Mouse (Mus musculus) thymus, adult 2 months (tissue): Measurements from ENCODE around the gene Nkrf. TPM values are rescaled to one million over a fixed set of nuclear protein-coding genes. Genes with fewer than 3 reads are reported as not detected.

Source experiments
- DNase-seq: peaks from one replicate; pipeline ENCODE4 v3.0.0; 2021
- H3K27ac ChIP-seq: fragments of 200-500 bp; 2 replicates; pipeline ENCODE4 v1.5.1; 2012; ENCODE audit warnings: low read length, control low read depth; ENCODE audit not compliant: control insufficient read depth, insufficient read depth
- H3K27me3 ChIP-seq: fragments of 200-500 bp; 2 replicates; pipeline ENCODE4 v1.6.1; 2012; ENCODE audit warnings: mild to moderate bottlenecking, low read length, moderate library complexity, mixed read lengths; ENCODE audit not compliant: control insufficient read depth, insufficient read depth
- H3K36me3 ChIP-seq: fragments of 200-500 bp; 2 replicates; pipeline ENCODE4 v1.6.1; 2012; ENCODE audit warnings: mild to moderate bottlenecking, low read length, moderate library complexity; ENCODE audit not compliant: control insufficient read depth, insufficient read depth
- H3K4me1 ChIP-seq: fragments of 200-500 bp; replicated peaks from 2 replicates; pipeline ENCODE4 v1.6.1; 2012; ENCODE audit warnings: low read length; ENCODE audit not compliant: control insufficient read depth, insufficient read depth
- H3K4me3 ChIP-seq: fragments of 200-500 bp; 2 replicates; pipeline ENCODE4 v1.5.1; 2012; ENCODE audit warnings: mild to moderate bottlenecking, low read length, control low read depth, moderate library complexity; ENCODE audit not compliant: control insufficient read depth, insufficient read depth
- CTCF ChIP-seq: fragments of 200-500 bp; IDR thresholded peaks from 2 replicates; pipeline ENCODE4 v1.5.1; 2012; ENCODE audit warnings: mild to moderate bottlenecking, control low read depth, low read length, moderate library complexity, borderline replicate concordance; ENCODE audit not compliant: control insufficient read depth, poor library complexity, insufficient read depth; ENCODE audit errors: extremely low read depth
- POLR2A ChIP-seq: fragments of 200-500 bp; IDR thresholded peaks from 2 replicates; pipeline ENCODE4 v1.6.1; 2012; ENCODE audit warnings: mild to moderate bottlenecking, low read length, control low read depth, moderate library complexity; ENCODE audit not compliant: control insufficient read depth, poor library complexity, insufficient read depth; ENCODE audit errors: extremely low read depth
- WGBS: fragments of 180-500 bp; shearing (Covaris S2); methylation state at CpG from one replicate; pipeline ENCODE4 v1.1.7; 2018; 5-methylcytosine and 5-hydroxymethylcytosine counted together
- polyA plus RNA-seq: library from polyadenylated mRNA; depleted of rRNA; stranded (reverse); fragments of >200 nt; gene quantifications from 2 replicates; pipeline ENCODE4 v1.2.3, GENCODE M21; 2012; rRNA removed

Gene Nkrf
- polyA plus RNA-seq = 1.2 and 1.7 TPM in 2 replicates

DNA sequence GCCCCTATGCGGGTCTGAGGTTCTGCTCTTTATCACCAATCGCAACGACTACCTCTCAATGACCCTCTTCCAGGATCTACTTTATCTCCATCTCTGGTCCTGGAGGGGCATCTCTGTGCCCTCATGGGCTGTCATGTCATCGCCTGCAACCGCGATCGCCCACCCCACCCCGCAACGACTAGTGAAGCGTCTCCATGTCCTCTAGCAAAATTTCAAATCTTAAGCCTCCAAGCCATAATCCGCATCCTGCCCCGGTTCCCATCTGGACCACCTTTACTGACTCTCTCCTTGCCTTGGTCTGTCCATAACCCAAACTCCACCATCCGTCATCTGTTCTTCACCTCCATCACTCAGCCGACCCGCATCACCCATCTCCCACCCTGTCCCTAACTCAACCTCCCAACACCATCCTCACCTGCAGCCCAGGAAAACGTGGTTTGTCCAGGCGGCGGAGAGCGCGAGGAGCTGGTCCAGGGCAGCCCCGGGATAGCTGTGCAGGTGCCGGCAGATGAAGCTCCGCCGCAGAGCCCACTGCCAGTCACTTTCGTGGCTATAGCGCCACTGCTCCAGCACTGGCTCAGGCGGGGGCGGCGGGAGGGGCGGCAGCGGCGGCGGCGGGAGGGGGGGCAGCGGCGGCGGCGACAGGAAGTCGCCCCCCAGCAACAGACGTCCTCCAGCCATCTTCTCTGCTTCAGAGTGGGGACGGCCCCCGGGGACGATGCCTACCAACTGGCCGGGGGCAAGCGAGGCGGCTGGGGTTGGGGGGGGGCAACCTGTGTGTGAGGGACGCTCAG is at the start of gene Nkrf:
Nkrf (minus strand) TSS at position 579 of the 794 bp plus-strand sequence.
- H3K27ac ChIP-seq = peak within 1 kb of the TSS; percentile 96

DNA sequence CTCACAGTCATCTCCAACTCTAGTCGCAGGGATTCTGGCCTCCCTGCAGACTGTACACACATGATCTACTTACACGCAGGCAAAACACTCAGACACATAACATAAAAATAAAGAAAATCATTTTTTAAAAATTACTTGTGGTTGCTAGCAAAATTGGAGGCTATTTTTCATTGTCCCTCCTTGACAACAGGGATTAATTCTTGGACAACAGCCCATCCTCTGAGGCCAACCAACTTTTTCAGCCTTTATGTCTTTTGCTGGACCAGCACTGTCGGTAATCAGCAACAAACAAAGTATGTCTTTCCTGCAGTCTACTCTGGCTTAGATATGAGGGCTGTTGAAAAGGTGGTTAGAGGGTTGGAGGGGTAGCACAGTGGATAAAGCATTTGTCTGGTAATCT is 38.4 kb upstream of the Nkrf start:
- TF ChIP-seq POLR2A (no peak), CTCF (no peak)
- Histone ChIP-seq H3K27me3 (no peaks in the 10 kb centered on the region), H3K4me1 (no peaks in the 10 kb centered on the region), H3K27ac (no peak overlapping the region), H3K36me3 (peaks cover 24% of the 10 kb centered on the region), H3K4me3 (no peak overlapping the region)
- DNase-seq = no peak
- 92% methylated on average over 3 of the region's 3 CpGs for WGBS

More for the DNA sequence above, at the start of gene Nkrf:
- Histone ChIP-seq H3K4me3 (peak within 1 kb of the TSS; percentile 98), H3K36me3 (no peaks in the 10 kb centered on the region), H3K27me3 (no peaks in the 10 kb centered on the region), H3K4me1 (peaks cover 7% of the 10 kb centered on the region; the same call in 1 of the 2 replicates)
- no peak for TF ChIP-seq CTCF
- TF ChIP-seq POLR2A = no peak
- 6% methylated on average over 32 of the region's 47 CpGs for WGBS
- peak; percentile 29 for DNase-seq

DNA sequence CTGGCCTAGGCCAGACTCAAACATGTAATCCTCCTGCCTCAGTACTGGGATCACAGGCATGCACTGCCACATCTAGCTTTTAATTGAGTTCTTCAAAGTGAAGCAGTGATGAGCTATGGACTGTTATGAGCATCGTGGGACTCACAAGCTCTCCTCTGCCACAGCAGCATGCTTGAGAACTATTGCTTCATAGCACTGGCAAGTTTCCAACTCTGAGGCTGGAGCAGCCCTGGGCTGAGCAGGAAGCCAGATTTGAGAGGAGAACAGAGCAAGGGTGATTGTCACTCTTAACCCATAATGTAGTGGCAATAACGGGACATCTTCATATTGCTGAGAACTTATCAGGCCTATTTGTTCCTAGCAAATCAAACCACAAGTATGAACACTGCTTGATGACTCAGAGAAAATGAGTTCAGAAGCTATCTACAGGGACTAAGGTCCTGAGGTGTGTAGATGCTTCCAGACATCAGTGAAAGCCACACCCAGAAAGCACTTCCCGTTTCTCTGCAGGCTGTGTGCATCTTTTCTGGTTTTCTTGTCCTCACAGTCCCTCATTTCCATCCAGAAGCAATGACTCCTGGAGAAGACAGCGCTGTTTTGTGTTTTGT is 37.2 kb upstream of the Nkrf start:
- H3K4me3 ChIP-seq = no peak overlapping the region
- no peaks in the 10 kb centered on the region for H3K4me1 ChIP-seq
- 50% methylated on average over 4 of the region's 4 CpGs for WGBS
- no peak overlapping the region for H3K27ac ChIP-seq
- peaks cover 18% of the 10 kb centered on the region; the same call in 1 of the 2 replicates for H3K36me3 ChIP-seq
- TF ChIP-seq POLR2A (no peak), CTCF (no peak)
- no peak for DNase-seq
- H3K27me3 ChIP-seq = no peaks in the 10 kb centered on the region

DNA sequence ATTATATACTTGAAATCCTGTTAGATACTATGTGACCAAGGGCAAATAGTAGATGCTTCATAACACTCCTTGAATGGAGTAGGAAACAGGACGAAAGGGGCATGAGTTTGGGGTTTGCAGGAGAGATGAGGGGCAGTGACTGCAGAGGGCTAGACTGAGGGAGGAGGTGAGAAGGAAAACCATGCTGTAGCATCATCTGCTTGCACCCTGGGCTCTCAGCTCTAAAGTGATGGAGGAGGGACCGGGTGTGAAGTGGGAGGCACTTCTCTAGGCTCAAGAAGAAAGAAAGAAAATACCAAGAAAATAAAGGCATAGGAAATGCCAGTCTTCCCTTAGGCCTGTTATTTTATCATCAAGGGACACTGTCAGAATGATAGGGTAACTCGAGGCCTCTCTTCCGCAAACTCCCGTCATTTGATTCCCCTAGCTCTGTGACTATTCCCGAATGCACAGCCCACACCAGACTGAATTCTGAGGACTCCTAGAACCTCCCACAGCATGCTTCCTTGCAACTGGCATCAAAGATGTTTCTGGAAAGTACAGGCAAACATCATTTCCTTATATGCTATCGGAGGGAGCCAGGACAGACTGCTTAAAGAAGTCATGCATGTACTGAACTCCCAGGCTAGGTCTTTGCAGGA is 32.7 kb upstream of the Nkrf start:
- H3K27ac ChIP-seq = no peak overlapping the region
- WGBS = 91% methylated on average over 7 of the region's 7 CpGs
- no peaks in the 10 kb centered on the region for H3K27me3 ChIP-seq
- TF ChIP-seq POLR2A (no peak), CTCF (no peak)
- peaks cover 17% of the 10 kb centered on the region for H3K36me3 ChIP-seq
- H3K4me1 ChIP-seq = no peaks in the 10 kb centered on the region
- DNase-seq = no peak
- no peak overlapping the region for H3K4me3 ChIP-seq

DNA sequence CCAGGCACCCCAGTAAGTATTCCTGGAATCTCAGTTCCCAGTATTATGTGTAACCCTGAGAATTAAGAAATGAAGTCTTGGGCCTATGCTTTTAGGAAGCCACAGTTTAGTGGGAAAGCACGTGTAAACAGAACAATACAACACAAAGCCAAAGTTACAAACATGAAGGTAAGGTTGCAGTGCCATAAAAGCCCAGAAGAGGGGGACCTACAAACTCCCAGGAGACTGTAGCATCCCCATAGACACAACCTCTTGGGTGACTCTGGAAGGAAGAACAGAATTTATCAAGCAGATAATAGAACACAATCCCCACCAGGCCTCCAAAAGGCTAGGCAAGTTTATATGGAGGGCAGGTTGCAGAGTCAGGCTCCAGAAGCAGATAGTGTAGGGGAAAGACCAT is 27.9 kb upstream of the Nkrf start:
- Histone ChIP-seq H3K27me3 (no peaks in the 10 kb centered on the region), H3K27ac (no peak overlapping the region), H3K36me3 (peaks cover 54% of the 10 kb centered on the region), H3K4me3 (no peak overlapping the region), H3K4me1 (no peaks in the 10 kb centered on the region)
- no peak for TF ChIP-seq POLR2A
- TF ChIP-seq CTCF = no peak
- peak; percentile 21 for DNase-seq
- WGBS = 83% methylated on average over 1 of the region's 1 CpGs

DNA sequence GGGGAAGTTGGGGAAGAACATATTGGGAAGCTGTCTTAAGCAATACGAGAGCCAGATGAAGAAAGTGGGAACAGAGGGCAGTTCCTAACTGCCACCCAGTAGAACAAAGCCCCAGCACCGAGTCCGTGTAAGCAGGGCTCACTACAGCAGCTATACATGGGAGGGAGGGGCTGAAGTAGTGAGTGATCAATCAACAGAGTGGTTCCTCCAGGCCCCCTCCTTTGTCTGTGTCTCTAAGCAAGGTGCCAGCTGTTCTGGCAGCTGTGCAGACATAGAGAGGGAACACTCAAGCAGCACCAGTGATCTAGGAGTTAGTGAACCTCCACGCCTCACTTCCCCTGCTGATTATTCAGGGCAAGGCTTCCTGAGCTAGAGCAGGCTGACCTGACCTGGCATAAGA is 27.0 kb upstream of the Nkrf start:
- Histone ChIP-seq H3K27ac (no peak overlapping the region), H3K36me3 (peaks cover 62% of the 10 kb centered on the region), H3K27me3 (no peaks in the 10 kb centered on the region), H3K4me1 (no peaks in the 10 kb centered on the region), H3K4me3 (no peak overlapping the region)
- 91% methylated on average over 4 of the region's 4 CpGs for WGBS
- TF ChIP-seq CTCF (no peak), POLR2A (no peak)
- DNase-seq = no peak

DNA sequence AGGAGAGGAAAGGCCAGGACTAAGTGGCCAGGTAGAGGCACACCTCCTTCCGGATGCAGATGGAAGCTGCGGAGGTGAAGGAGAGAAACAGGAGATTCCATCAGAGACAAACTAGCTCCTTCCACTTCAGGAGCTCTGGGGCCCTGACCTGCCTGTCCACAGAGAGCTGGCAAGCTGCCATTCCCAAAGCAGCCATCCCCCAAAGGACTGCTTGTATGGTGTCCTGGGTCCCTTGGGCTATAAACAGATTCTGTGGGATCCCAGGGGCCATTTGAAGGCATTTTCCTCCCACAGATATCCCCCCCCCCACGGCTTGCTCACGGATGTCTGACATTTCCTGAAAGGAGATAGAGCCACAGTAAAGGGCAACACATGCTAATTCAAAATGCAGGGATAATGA is 26.1 kb upstream of the Nkrf start:
- H3K4me1 ChIP-seq = no peaks in the 10 kb centered on the region
- 95% methylated on average over 4 of the region's 4 CpGs for WGBS
- DNase-seq = no peak
- TF ChIP-seq POLR2A (no peak), CTCF (no peak)
- no peaks in the 10 kb centered on the region for H3K27me3 ChIP-seq
- no peak overlapping the region for H3K4me3 ChIP-seq
- H3K36me3 ChIP-seq = peaks cover 60% of the 10 kb centered on the region
- no peak overlapping the region for H3K27ac ChIP-seq
